Comparison of ENCODE assay signal across 11 mouse cellular contexts in the genomic region with DNA sequence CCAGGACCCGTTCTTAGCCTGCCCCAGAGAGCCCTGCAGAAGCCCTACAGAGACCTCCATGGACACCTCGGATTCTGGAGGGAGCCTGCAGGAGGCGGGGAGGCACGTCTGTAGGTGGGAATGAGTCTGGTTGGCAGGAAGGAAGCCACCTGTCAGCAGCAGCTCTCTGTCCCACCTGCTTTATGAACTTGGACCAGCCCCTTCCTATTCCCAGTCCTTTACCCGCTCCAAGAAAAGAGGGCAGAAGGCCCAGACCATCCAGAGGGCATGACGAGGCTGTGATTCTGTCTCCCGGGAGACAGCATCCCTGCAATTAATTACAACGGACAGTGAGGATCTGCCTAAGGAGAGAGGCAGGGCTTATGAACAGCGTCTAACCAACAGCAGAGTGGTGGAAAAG. TPM values are rescaled to one million over a fixed set of nuclear protein-coding genes. Genes with fewer than 3 reads are reported as not detected.
DNase-seq lines count a peak whose midpoint lies in the region; ATAC-seq lines count a peak whose summit lies in the region.
"Had no signal": no experiment of that assay in that cellular context is flagged by ENCODE, and none has a peak within 500 bp of the region (broad histone marks: within the 10 kb centered on the region; RNA-seq: fewer than 3 reads in every experiment).

No protein-coding gene starts in this region.

- peak; percentile 13 for ATAC-seq in forebrain, embryonic 16.5 days
- ATAC-seq in midbrain, embryonic 13.5 days, result 0 out of 2 replicates have a peak, but pooled peaks have one; percentile 15

- no peaks in the 10 kb centered on the region for H3K36me3 ChIP-seq in forebrain, embryonic 16.5 days (ENCODE audit: control insufficient read depth, insufficient read depth)
- no peaks in the 10 kb centered on the region for H3K36me3 ChIP-seq in midbrain, embryonic 13.5 days
- H3K36me3 ChIP-seq: heart, embryonic 13.5 days had no signal

- no peak overlapping the region for H3K9ac ChIP-seq in forebrain, embryonic 16.5 days (replicated peaks; ENCODE audit: low read depth, low read length)
- peak overlapping the region; percentile 7; the same call in 1 of the 2 replicates for H3K9ac ChIP-seq in midbrain, embryonic 13.5 days (replicated peaks)

- no peak overlapping the region for H3K4me3 ChIP-seq in forebrain, embryonic 16.5 days (replicated peaks; ENCODE audit: low read length)
- no peak overlapping the region for H3K4me3 ChIP-seq in midbrain, embryonic 13.5 days (replicated peaks)
- H3K4me3 ChIP-seq: gastrocnemius, adult 2 months; heart, embryonic 13.5 days; layer of hippocampus, adult 2 months had no signal

- H3K4me2 ChIP-seq in forebrain, embryonic 16.5 days (ENCODE audit: low read length), result no peak overlapping the region
- H3K4me2 ChIP-seq in midbrain, embryonic 13.5 days (replicated peaks), result no peak overlapping the region
- H3K4me2 ChIP-seq: heart, embryonic 13.5 days had no signal

- H3K27ac ChIP-seq in forebrain, embryonic 16.5 days (ENCODE audit: low read length), result peak overlapping the region; percentile 57
- H3K27ac ChIP-seq in midbrain, embryonic 13.5 days, result peak overlapping the region; percentile 70
- H3K27ac ChIP-seq: layer of hippocampus, adult 2 months had no signal

- peaks cover 30% of the 10 kb centered on the region for H3K4me1 ChIP-seq in forebrain, embryonic 16.5 days (replicated peaks; ENCODE audit: control insufficient read depth, insufficient read depth, low read length)
- H3K4me1 ChIP-seq in midbrain, embryonic 13.5 days (replicated peaks), result peaks cover 61% of the 10 kb centered on the region

- 17% methylated on average over 9 of the region's 9 CpGs for WGBS in forebrain, embryonic 16.5 days
- 25% methylated on average over 9 of the region's 9 CpGs for WGBS in midbrain, embryonic 13.5 days

- H3K27me3 ChIP-seq in forebrain, embryonic 16.5 days (replicated peaks; ENCODE audit: control insufficient read depth, insufficient read depth, low read length), result no peaks in the 10 kb centered on the region
- H3K27me3 ChIP-seq in midbrain, embryonic 13.5 days, result no peaks in the 10 kb centered on the region
- H3K27me3 ChIP-seq: heart, embryonic 13.5 days had no signal

- H3K9me3 ChIP-seq in forebrain, embryonic 16.5 days (ENCODE audit: control insufficient read depth, low read length), result no peaks in the 10 kb centered on the region
- no peaks in the 10 kb centered on the region for H3K9me3 ChIP-seq in midbrain, embryonic 13.5 days
- H3K9me3 ChIP-seq: heart, embryonic 13.5 days had no signal

- DNase-seq in Muller cell, postnatal 12 days (ENCODE audit: inconsistent ontology term), result peak; percentile 43
- peak; percentile 81 for DNase-seq in cerebellum, adult 9-11 months
- DNase-seq in adrenal gland, postnatal 25 days, result no peak
- DNase-seq in frontal cortex, postnatal 10 days (ENCODE audit: low spot score in 2 of 2), result no peak
- DNase-seq in right cerebral cortex, postnatal 4 days, result no peak
- DNase-seq: adrenal gland, postnatal 10 days; gastrocnemius, adult 2 months had no signal

RNA-seq across cellular contexts. Expression of a gene that starts 43.3 kb away (rescaled TPM):
- 12.0 and 12.9 TPM in 2 replicates for polyA plus RNA-seq in forebrain, embryonic 16.5 days (2015; fragmentation: Nextera tagmentation; extraction: Ambion mirVana)
- 19.5 and 21.5 TPM in 2 replicates for polyA plus RNA-seq in midbrain, embryonic 13.5 days (2015; fragmentation: Nextera tagmentation; extraction: Ambion mirVana)
- total RNA-seq in adrenal gland, postnatal 25 days (2021), result 19.4 and 19.9 TPM in 2 replicates

RNA-seq across cellular contexts. Expression of a gene that starts 52.5 kb away (rescaled TPM):
- polyA plus RNA-seq in forebrain, embryonic 16.5 days (2015; fragmentation: Nextera tagmentation; extraction: Ambion mirVana), result 3.1 and 3.2 TPM in 2 replicates
- polyA plus RNA-seq in midbrain, embryonic 13.5 days (2015; fragmentation: Nextera tagmentation; extraction: Ambion mirVana), result 4.4 and 4.7 TPM in 2 replicates
- total RNA-seq in adrenal gland, postnatal 25 days (2021), result 33.4 and 34.6 TPM in 2 replicates

RNA-seq across cellular contexts. Expression of a gene that starts 52.8 kb away (rescaled TPM):
- 104 and 116 TPM in 2 replicates for polyA plus RNA-seq in forebrain, embryonic 16.5 days (2015; fragmentation: Nextera tagmentation; extraction: Ambion mirVana)
- polyA plus RNA-seq in midbrain, embryonic 13.5 days (2015; fragmentation: Nextera tagmentation; extraction: Ambion mirVana), result 93.6 and 96.6 TPM in 2 replicates
- 122 and 130 TPM in 2 replicates for total RNA-seq in adrenal gland, postnatal 25 days (2021)

Comparison
In these comparisons a context has a peak if more than half of its experiments do, and no peak if none do; other contexts are left out.
1. DNase-seq: peak in Muller cell, postnatal 12 days (single experiment) and cerebellum, adult 9-11 months (single experiment); none in adrenal gland, postnatal 25 days (single experiment), frontal cortex, postnatal 10 days (0 of 2) and right cerebral cortex, postnatal 4 days (single experiment).